Mouse (Mus musculus): ENCODE results near the gene Cacnb2.

Cacnb2 gene

GRCm38 (mm10) chr2:14992531-14992930 is 389.6 kb downstream of the Cacnb2 start:
- DNase-seq, result no peak

GRCm38 (mm10) chr2:14996036-14996435 is 393.1 kb downstream of the Cacnb2 start:
- DNase-seq, result no peak

- no peak for DNase-seq
Observed at GRCm38 (mm10) chr2:14997836-14998235, 394.9 kb downstream of the Cacnb2 start.

GRCm38 (mm10) chr2:15007531-15007930 is 404.6 kb downstream of the Cacnb2 start:
- DNase-seq, result no peak

GRCm38 (mm10) chr2:15008072-15008471 is 405.2 kb downstream of the Cacnb2 start:
- DNase-seq, result no peak

GRCm38 (mm10) chr2:15026817-15027216 is 423.9 kb downstream of the Cacnb2 start:
- no peak for DNase-seq

GRCm38 (mm10) chr2:15027816-15028215 is 424.9 kb downstream of the Cacnb2 start:
- DNase-seq, result no peak

All from cerebellum, adult 8-10 months (tissue).